In genomic region chr4:45520375-45520774, GRCm38 (mm10) we compare ENCODE assay signal across 11 mouse cellular contexts. TPM values are rescaled to one million over a fixed set of nuclear protein-coding genes. Genes with fewer than 3 reads are reported as not detected.
DNase-seq lines count a peak whose midpoint lies in the region; ATAC-seq and TF ChIP-seq lines count a peak whose summit lies in the region.
"Had no signal": no experiment of that assay in that cellular context is flagged by ENCODE, and none has a peak within 500 bp of the region (broad histone marks: within the 10 kb centered on the region; RNA-seq: fewer than 3 reads in every experiment).

No protein-coding gene starts in this region.

- WGBS in heart, adult 2 months = 27% methylated on average over 8 of the region's 8 CpGs
- WGBS in liver, embryonic 14.5 days (ENCODE audit: insufficient replicate concordance) = 42% methylated on average over 8 of the region's 8 CpGs
- 79% methylated on average over 8 of the region's 8 CpGs for WGBS in midbrain, embryonic 13.5 days
- WGBS in hindbrain, embryonic 11.5 days = 82% methylated on average over 8 of the region's 8 CpGs

- peaks cover 31% of the 10 kb centered on the region for H3K4me1 ChIP-seq in heart, adult 2 months (ENCODE audit: control insufficient read depth, insufficient read depth, low read length)
- peaks cover 54 to 73% of the 10 kb centered on the region in 2 experiments for H3K4me1 ChIP-seq in liver, embryonic 14.5 days (replicated peaks; ENCODE audit: control insufficient read depth in 2 of 2, insufficient read depth in 2 of 2, low read length in 1 of 2)
- peaks cover 21% of the 10 kb centered on the region for H3K4me1 ChIP-seq in midbrain, embryonic 13.5 days (replicated peaks)
- no peaks in the 10 kb centered on the region for H3K4me1 ChIP-seq in hindbrain, embryonic 11.5 days (replicated peaks; ENCODE audit: control insufficient read depth, insufficient read depth, low read length)

- TF ChIP-seq EP300 in heart, adult 2 months (IDR thresholded peaks at IDR 0.05; ENCODE audit: insufficient read depth, low read depth, low read length) = no peak
- TF ChIP-seq EP300 in liver, embryonic 14.5 days (IDR thresholded peaks at IDR 0.05; ENCODE audit: low read depth) = no peak

- peak overlapping the region; percentile 74 for H3K27ac ChIP-seq in heart, adult 2 months
- H3K27ac ChIP-seq in liver, embryonic 14.5 days = peak overlapping the region; percentile 14; the same call in 1 of the 2 replicates
- no peak overlapping the region for H3K27ac ChIP-seq in midbrain, embryonic 13.5 days
- no peak overlapping the region for H3K27ac ChIP-seq in hindbrain, embryonic 11.5 days (ENCODE audit: low read depth, low read length)
- H3K27ac ChIP-seq: hindbrain, embryonic 13.5 days had no signal

- ATAC-seq in granulocyte monocyte progenitor cell, adult 5-6 weeks (replicated peaks; ENCODE audit: poor library complexity, severe bottlenecking) = peak; percentile 23; the same call in 1 of the 2 replicates
- no peak for ATAC-seq in liver, embryonic 14.5 days (ENCODE audit: insufficient read depth)
- ATAC-seq in monocyte, adult 5-6 weeks (replicated peaks; ENCODE audit: insufficient number of reproducible peaks, low FRiP score, low TSS enrichment, poor library complexity, severe bottlenecking) = no peak
- no peak for ATAC-seq in midbrain, embryonic 13.5 days
- no peak for ATAC-seq in hindbrain, embryonic 11.5 days (ENCODE audit: low FRiP score)
- ATAC-seq: CD4-positive, CD25-positive, alpha-beta regulatory T cell, adult 4 months had no signal

- H3K9ac ChIP-seq in heart, adult 2 months (ENCODE audit: low read depth, low read length) = 0 out of 2 replicates have a peak overlapping the region, but pooled peaks have one; percentile 1
- H3K9ac ChIP-seq in liver, embryonic 14.5 days (replicated peaks) = peak overlapping the region; percentile 23; the same call in 1 of the 2 replicates
- H3K9ac ChIP-seq in midbrain, embryonic 13.5 days (replicated peaks) = no peak overlapping the region
- no peak overlapping the region for H3K9ac ChIP-seq in hindbrain, embryonic 11.5 days (ENCODE audit: low read depth, low read length)
- H3K9ac ChIP-seq: hindbrain, embryonic 13.5 days had no signal

- intact Hi-C loops in heart, adult 2 months (cut with DNase I) = no loop called here
- intact Hi-C loops in heart, postnatal 36 days (cut with DNase I) = no loop called here

- H3K4me3 ChIP-seq in heart, adult 2 months = peak overlapping the region; percentile 14; the same call in 1 of the 2 replicates
- no peak overlapping the region for H3K4me3 ChIP-seq in liver, embryonic 14.5 days (ENCODE audit: insufficient read depth in 1 of 2, low read depth in 2 of 2, low read length in 2 of 2)
- no peak overlapping the region for H3K4me3 ChIP-seq in midbrain, embryonic 13.5 days (replicated peaks)
- no peak overlapping the region for H3K4me3 ChIP-seq in hindbrain, embryonic 11.5 days (ENCODE audit: low read depth, low read length)
- H3K4me3 ChIP-seq: hindbrain, embryonic 13.5 days had no signal

- no peak for TF ChIP-seq CTCF in heart, adult 2 months (IDR thresholded peaks at IDR 0.05)
- no peak for TF ChIP-seq CTCF in liver, embryonic 14.5 days (IDR thresholded peaks at IDR 0.05; ENCODE audit: low read depth)

- H3K9me3 ChIP-seq in liver, embryonic 14.5 days (ENCODE audit: control insufficient read depth, low read length) = no peaks in the 10 kb centered on the region
- no peaks in the 10 kb centered on the region for H3K9me3 ChIP-seq in midbrain, embryonic 13.5 days
- no peaks in the 10 kb centered on the region for H3K9me3 ChIP-seq in hindbrain, embryonic 11.5 days (ENCODE audit: control insufficient read depth, low read length)
- H3K9me3 ChIP-seq: hindbrain, embryonic 13.5 days had no signal

- no peaks in the 10 kb centered on the region for H3K36me3 ChIP-seq in heart, adult 2 months (ENCODE audit: control insufficient read depth, insufficient read depth, low read length)
- H3K36me3 ChIP-seq in liver, embryonic 14.5 days (replicated peaks; ENCODE audit: control insufficient read depth, insufficient read depth, low read depth) = peaks cover 3% of the 10 kb centered on the region; the same call in 1 of the 2 replicates
- H3K36me3 ChIP-seq in midbrain, embryonic 13.5 days = no peaks in the 10 kb centered on the region
- H3K36me3 ChIP-seq in hindbrain, embryonic 11.5 days (ENCODE audit: control insufficient read depth, insufficient read depth, low read length) = no peaks in the 10 kb centered on the region
- H3K36me3 ChIP-seq: hindbrain, embryonic 13.5 days had no signal

- peaks cover 3% of the 10 kb centered on the region; the same call in 1 of the 2 replicates for H3K79me2 ChIP-seq in heart, adult 2 months (replicated peaks; ENCODE audit: control insufficient read depth, insufficient read depth, low read length)

- H3K4me2 ChIP-seq in liver, embryonic 14.5 days (ENCODE audit: low read depth) = peak overlapping the region; percentile 4; the same call in 1 of the 2 replicates
- H3K4me2 ChIP-seq in midbrain, embryonic 13.5 days (replicated peaks) = no peak overlapping the region
- H3K4me2 ChIP-seq in hindbrain, embryonic 11.5 days (replicated peaks; ENCODE audit: low read depth, low read length) = no peak overlapping the region
- H3K4me2 ChIP-seq: hindbrain, embryonic 13.5 days had no signal

- DNase-seq in heart, adult 2 months = peak in 1 of 2 experiments; percentile 45
- no peak for DNase-seq in heart, postnatal 36 days
- peak; percentile 75 to 81 for DNase-seq in kidney, adult 8-10 months
- no peak for DNase-seq in liver, embryonic 14.5 days (ENCODE audit: low read depth in 3 of 3, low spot score in 3 of 3)
- DNase-seq in hindbrain, embryonic 11.5 days (ENCODE audit: low spot score) = no peak
- DNase-seq: retina, postnatal 1 day had no signal

- H3K27me3 ChIP-seq in heart, adult 2 months (ENCODE audit: control insufficient read depth, insufficient read depth, low read length) = no peaks in the 10 kb centered on the region
- no peaks in the 10 kb centered on the region for H3K27me3 ChIP-seq in liver, embryonic 14.5 days (ENCODE audit: control insufficient read depth, insufficient read depth, low read length)
- peaks cover 22% of the 10 kb centered on the region for H3K27me3 ChIP-seq in midbrain, embryonic 13.5 days
- H3K27me3 ChIP-seq in hindbrain, embryonic 11.5 days (ENCODE audit: control insufficient read depth, insufficient read depth, low read length) = no peaks in the 10 kb centered on the region

- no peak for TF ChIP-seq POLR2A in heart, adult 2 months (IDR thresholded peaks at IDR 0.05; ENCODE audit: insufficient read depth, low read depth, low read length)

RNA-seq across cellular contexts. Expression of gene Shb, which starts 11.9 kb away (rescaled TPM):
- 10 to 100 TPM; 27.2 to 43.0 TPM for total RNA-seq in heart, adult 2 months (2021)
- 19.2 and 19.4 TPM in 2 replicates for polyA plus RNA-seq in heart, adult 2 months (2012; rRNA removed)
- total RNA-seq in heart, postnatal 36 days (2021) = 10 to 100 TPM; 24.2 to 40.9 TPM
- total RNA-seq in granulocyte monocyte progenitor cell, adult 5-6 weeks (2014; fragmentation: Nextera tagmentation) = 0.49 and 1.1 TPM in 2 replicates
- 0.72 and 2.2 TPM in 2 replicates for total RNA-seq in granulocyte monocyte progenitor cell, adult 5-6 weeks (2017)
- polyA plus RNA-seq in liver, embryonic 14.5 days (2012; rRNA removed) = 6.7 and 8.8 TPM in 2 replicates
- polyA plus RNA-seq in liver, embryonic 14.5 days (2014; fragmentation: Nextera tagmentation; extraction: Ambion mirVana) = 5.0 and 6.6 TPM in 2 replicates
- 1.0 to 3.3 TPM (median 1.1 TPM) in 3 replicates for total RNA-seq in monocyte, adult 5-6 weeks (2017)
- 2.7 and 3.6 TPM in 2 replicates for polyA plus RNA-seq in midbrain, embryonic 13.5 days (2015; fragmentation: Nextera tagmentation; extraction: Ambion mirVana)
- 4.2 and 6.2 TPM in 2 replicates for polyA plus RNA-seq in hindbrain, embryonic 11.5 days (2014; fragmentation: Nextera tagmentation; extraction: Ambion mirVana)

Comparison
In these comparisons a context has a peak if more than half of its experiments do, and no peak if none do; other contexts are left out.
1. DNase-seq: peak in kidney, adult 8-10 months (2 of 2); none in heart, postnatal 36 days (0 of 2), liver, embryonic 14.5 days (0 of 3) and hindbrain, embryonic 11.5 days (single experiment).
2. H3K27ac ChIP-seq: peak in heart, adult 2 months (single experiment) and liver, embryonic 14.5 days (single experiment); none in midbrain, embryonic 13.5 days (single experiment) and hindbrain, embryonic 11.5 days (single experiment).
3. H3K9ac ChIP-seq: peak in heart, adult 2 months (single experiment) and liver, embryonic 14.5 days (single experiment); none in midbrain, embryonic 13.5 days (single experiment) and hindbrain, embryonic 11.5 days (single experiment).